Mouse (Mus musculus) liver, embryonic 14.5 days (tissue): Measurements from ENCODE around the gene Olfr455. TPM values are rescaled to one million over a fixed set of nuclear protein-coding genes. Genes with fewer than 3 reads are reported as not detected.

Experiments used
- ATAC-seq: fragments of 200-750 bp; cut with Nextera tagmentation; 2 replicates; pipeline ENCODE4 v1.8.0; 2017; ENCODE audit warnings: moderate number of reproducible peaks, mild to moderate bottlenecking, moderate library complexity; ENCODE audit not compliant: insufficient read depth
- DNase-seq, 3 experiments: peaks; one replicate each; pipeline ENCODE4 v3.0.0-alpha.2; 2012 to 2013; ENCODE audit warnings: low read depth in 3 of 3, low spot score in 3 of 3
- H3K27ac ChIP-seq: fragments of 300-500 bp; sonication (generic); 2 replicates; pipeline ENCODE4 v1.5.1; 2014; ENCODE audit warnings: moderate library complexity, mild to moderate bottlenecking, control low read depth, inconsistent platforms
- H3K27me3 ChIP-seq: fragments of 300-500 bp; sonication (generic); 2 replicates; pipeline ENCODE4 v1.6.1; 2014; ENCODE audit warnings: mild to moderate bottlenecking, low read length, moderate library complexity; ENCODE audit not compliant: control insufficient read depth, insufficient read depth
- H3K36me3 ChIP-seq: fragments of 300-500 bp; sonication (generic); replicated peaks from 2 replicates; pipeline ENCODE4 v1.6.1; 2014; ENCODE audit warnings: low read depth; ENCODE audit not compliant: control insufficient read depth, insufficient read depth
- H3K4me1 ChIP-seq, 2 experiments: fragments of 200-500 bp in 1 of 2; fragments of 300-500 bp in 1 of 2; sonication (generic) in 1 of 2; replicated peaks; 2 replicates each; pipeline ENCODE4 v1.6.1; 2012 to 2014; ENCODE audit warnings: antibody characterized with exemption in 1 of 2, inconsistent platforms in 1 of 2, low read length in 1 of 2; ENCODE audit not compliant: control insufficient read depth in 2 of 2, insufficient read depth in 2 of 2
- H3K4me2 ChIP-seq: fragments of 300-500 bp; sonication (generic); 2 replicates; pipeline ENCODE4 v1.6.1; 2014; ENCODE audit warnings: low read depth, mild to moderate bottlenecking, control low read depth, moderate library complexity
- H3K4me3 ChIP-seq, 2 experiments: fragments of 200-500 bp in 1 of 2; fragments of 300-500 bp in 1 of 2; sonication (generic) in 1 of 2; 2 replicates each; pipeline ENCODE4 v1.5.1; 2012 to 2014; ENCODE audit warnings: low read depth in 2 of 2, low read length in 2 of 2, mild to moderate bottlenecking in 2 of 2, control low read depth in 1 of 2, inconsistent platforms in 1 of 2, moderate library complexity in 1 of 2; ENCODE audit not compliant: insufficient read depth in 1 of 2
- H3K9ac ChIP-seq: fragments of 300-500 bp; sonication (generic); replicated peaks from 2 replicates; pipeline ENCODE4 v1.6.1; 2014; ENCODE audit warnings: mild to moderate bottlenecking, control low read depth, moderate library complexity
- H3K9me3 ChIP-seq: fragments of 300-500 bp; sonication (generic); 2 replicates; pipeline ENCODE4 v1.6.1; 2016; ENCODE audit warnings: low read length, mixed read lengths; ENCODE audit not compliant: control insufficient read depth
- CTCF ChIP-seq: IDR thresholded peaks from 2 replicates; pipeline ENCODE4 v1.5.1; 2016; ENCODE audit warnings: antibody characterized with exemption, low read depth, control low read depth
- EP300 ChIP-seq: IDR thresholded peaks from 2 replicates; pipeline ENCODE4 v1.6.1; 2016; ENCODE audit warnings: antibody characterized with exemption, low read depth
- WGBS: fragments of 180-500 bp; shearing (Covaris S2); extraction: QIAGEN DNeasy Blood & Tissue Kit; methylation state at CpG from one replicate; pipeline ENCODE4 v1.1.7; 2014; ENCODE audit not compliant: insufficient replicate concordance; 5-methylcytosine and 5-hydroxymethylcytosine counted together
- polyA plus RNA-seq, 2 experiments: library from polyadenylated mRNA; depleted of rRNA in 1 of 2; stranded (reverse) in 1 of 2; unstranded in 1 of 2; fragments of >200 nt; fragmentation: Nextera tagmentation in 1 of 2; extraction: Ambion mirVana in 1 of 2; gene quantifications; 2 replicates each; pipeline versions ENCODE4 v1.2.1 to v1.2.3; 2012 to 2014

Gene Olfr455
- polyA plus RNA-seq, 2 experiments = not detected

- Histone ChIP-seq H3K27me3 (no peaks in the 10 kb centered on the region), H3K9me3 (no peaks in the 10 kb centered on the region), H3K4me1 (peaks cover 0 to 4% of the 10 kb centered on the region in 2 experiments; a peak in 2 of 4 replicates), H3K4me3 (no peak overlapping the region), H3K9ac (no peak overlapping the region), H3K4me2 (no peak overlapping the region), H3K27ac (no peak overlapping the region), H3K36me3 (no peaks in the 10 kb centered on the region)
- no peak for DNase-seq
- 55% methylated on average over 4 of the region's 4 CpGs for WGBS
- no peak for ATAC-seq
- TF ChIP-seq EP300 (no peak), CTCF (no peak)
Measured at GRCm38 (mm10) chr6:42578678-42579077, 31.3 kb upstream of the Olfr455 start.

DNA sequence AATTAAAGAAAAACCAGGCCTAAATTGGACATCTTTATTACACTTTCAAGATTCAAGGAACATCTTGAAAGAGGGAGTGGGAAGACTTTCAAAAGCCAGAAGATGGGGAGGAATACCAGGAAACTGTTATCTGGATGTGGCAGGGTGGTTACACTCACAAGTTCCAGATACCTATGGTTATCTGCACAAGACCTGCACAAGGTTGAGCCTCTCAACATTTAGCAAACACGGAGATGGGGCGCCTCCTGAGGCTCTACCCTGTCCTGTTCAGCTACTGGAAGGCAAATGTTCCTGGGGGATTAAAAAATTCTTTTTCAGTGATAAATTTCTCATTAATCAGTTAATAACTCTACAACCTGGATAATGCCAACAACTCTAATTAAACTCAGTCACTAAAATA, 30.0 kb upstream of the Olfr455 start:
- WGBS = 53% methylated on average over 2 of the region's 2 CpGs
- DNase-seq (peak; percentile 22 to 28 (median 24)), ATAC-seq (peak; percentile 88)
- H3K4me2 ChIP-seq = no peak overlapping the region
- no peak overlapping the region for H3K27ac ChIP-seq
- H3K9ac ChIP-seq = no peak overlapping the region
- no peaks in the 10 kb centered on the region for H3K36me3 ChIP-seq
- peak; percentile 29; the same call in 1 of the 2 replicates for TF ChIP-seq EP300
- no peak for TF ChIP-seq CTCF
- H3K4me3 ChIP-seq = no peak overlapping the region
- no peaks in the 10 kb centered on the region for H3K27me3 ChIP-seq
- H3K9me3 ChIP-seq = no peaks in the 10 kb centered on the region
- peaks cover 0 to 4% of the 10 kb centered on the region in 2 experiments; a peak in 2 of 4 replicates for H3K4me1 ChIP-seq

- Histone ChIP-seq H3K27me3 (no peaks in the 10 kb centered on the region), H3K9ac (no peak overlapping the region), H3K4me3 (no peak overlapping the region), H3K4me2 (no peak overlapping the region), H3K9me3 (no peaks in the 10 kb centered on the region), H3K36me3 (no peaks in the 10 kb centered on the region), H3K27ac (no peak overlapping the region), H3K4me1 (no peaks in the 10 kb centered on the region)
- no peak for ATAC-seq
- TF ChIP-seq EP300 (no peak), CTCF (no peak)
- 48% methylated on average over 2 of the region's 2 CpGs for WGBS
- no peak for DNase-seq
Measured at GRCm38 (mm10) chr6:42568205-42568604, 20.8 kb upstream of the Olfr455 start.

GRCm38 (mm10) chr6:42566076-42566598, 18.8 kb upstream of the Olfr455 start:
- no peak overlapping the region for H3K4me2 ChIP-seq
- H3K27me3 ChIP-seq = no peaks in the 10 kb centered on the region
- no peak overlapping the region for H3K9ac ChIP-seq
- no peak for TF ChIP-seq EP300
- TF ChIP-seq CTCF = no peak
- H3K9me3 ChIP-seq = no peaks in the 10 kb centered on the region
- H3K27ac ChIP-seq = no peak overlapping the region
- H3K4me1 ChIP-seq = no peaks in the 10 kb centered on the region
- WGBS = 57% methylated on average over 2 of the region's 2 CpGs
- H3K36me3 ChIP-seq = no peaks in the 10 kb centered on the region
- no peak overlapping the region for H3K4me3 ChIP-seq
- DNase-seq (no peak), ATAC-seq (no peak)

DNA sequence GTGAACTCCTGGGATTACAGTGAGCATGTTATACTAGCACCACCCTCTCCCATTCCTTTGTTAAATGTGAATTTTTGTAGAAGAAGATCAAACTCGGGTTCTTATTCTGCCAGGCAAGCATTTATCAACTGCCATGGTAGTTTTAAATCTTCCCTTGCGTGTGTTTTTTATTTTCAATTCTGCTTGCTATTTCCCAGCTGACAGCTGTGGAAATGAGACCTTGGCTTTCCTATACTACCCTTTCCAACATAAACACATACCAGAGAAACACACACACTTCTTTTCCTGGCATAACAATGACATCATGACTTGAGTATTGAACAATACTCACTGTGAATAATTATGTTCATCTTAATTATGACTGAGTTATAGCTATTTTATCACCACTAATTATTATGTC, 14.9 kb upstream of the Olfr455 start:
- TF ChIP-seq CTCF = no peak
- TF ChIP-seq EP300 = no peak
- Histone ChIP-seq H3K36me3 (no peaks in the 10 kb centered on the region), H3K9ac (no peak overlapping the region), H3K27me3 (no peaks in the 10 kb centered on the region), H3K4me1 (no peaks in the 10 kb centered on the region), H3K9me3 (no peaks in the 10 kb centered on the region), H3K4me2 (no peak overlapping the region), H3K4me3 (no peak overlapping the region), H3K27ac (no peak overlapping the region)
- no peak for ATAC-seq
- no peak for DNase-seq
- WGBS = 41% methylated on average over 2 of the region's 2 CpGs
